Mouse (Mus musculus) kidney, adult 2 months (tissue): ENCODE data around the gene Pcsk5. TPM values are rescaled to one million over a fixed set of nuclear protein-coding genes. Genes with fewer than 3 reads are reported as not detected.

Experiments used
- DNase-seq: peaks from one replicate; pipeline ENCODE4 v3.0.0; 2021
- H3K27ac ChIP-seq: fragments of 200-500 bp; 2 replicates; pipeline ENCODE4 v1.5.1; 2012; ENCODE audit warnings: low read depth, low read length, control low read depth, inconsistent platforms; ENCODE audit not compliant: insufficient read depth
- H3K27me3 ChIP-seq: fragments of 200-500 bp; replicated peaks from 2 replicates; pipeline ENCODE4 v1.6.1; 2012; ENCODE audit warnings: mild to moderate bottlenecking, moderate library complexity, low read length, inconsistent platforms; ENCODE audit not compliant: control insufficient read depth, insufficient read depth
- H3K36me3 ChIP-seq: fragments of 200-500 bp; 2 replicates; pipeline ENCODE4 v1.6.1; 2012; ENCODE audit warnings: mild to moderate bottlenecking, moderate library complexity, low read length, inconsistent platforms; ENCODE audit not compliant: control insufficient read depth, insufficient read depth
- H3K4me1 ChIP-seq: fragments of 200-500 bp; 2 replicates; pipeline ENCODE4 v1.6.1; 2011; ENCODE audit warnings: low read length; ENCODE audit not compliant: control insufficient read depth, insufficient read depth
- H3K4me3 ChIP-seq: fragments of 200-500 bp; 2 replicates; pipeline ENCODE4 v1.5.1; 2011; ENCODE audit warnings: mild to moderate bottlenecking, low read depth, low read length, control low read depth; ENCODE audit not compliant: insufficient read depth
- CTCF ChIP-seq: fragments of 200-500 bp; conservative IDR thresholded peaks from 2 replicates; pipeline ENCODE4 v1.5.1; 2011; ENCODE audit warnings: low read depth, mild to moderate bottlenecking, control low read depth, low read length, moderate library complexity, mixed read lengths; ENCODE audit not compliant: insufficient read depth, insufficient read length
- POLR2A ChIP-seq: fragments of 200-500 bp; IDR thresholded peaks from one replicate; pipeline ENCODE4 v1.6.1; 2011; ENCODE audit warnings: low read depth, low read length, control low read depth
- WGBS: fragments of 180-500 bp; shearing (Covaris S2); methylation state at CpG from one replicate; pipeline ENCODE4 v1.1.7; 2018; 5-methylcytosine and 5-hydroxymethylcytosine counted together
- polyA plus RNA-seq: library from polyadenylated mRNA; depleted of rRNA; stranded (reverse); fragments of >200 nt; gene quantifications from 2 replicates; pipeline ENCODE4 v1.2.3, GENCODE M21; 2012

The Pcsk5 gene
- polyA plus RNA-seq, 1 experiment = 9.4 TPM

- Histone ChIP-seq H3K27ac (no peak overlapping the region), H3K4me3 (no peak overlapping the region), H3K36me3 (no peaks in the 10 kb centered on the region), H3K27me3 (no peaks in the 10 kb centered on the region), H3K4me1 (no peaks in the 10 kb centered on the region)
- WGBS = 42% methylated on average over 4 of the region's 4 CpGs
- no peak for DNase-seq
- TF ChIP-seq CTCF (no peak), POLR2A (no peak)
Measured at GRCm38 (mm10) chr19:17412915-17413459, 424.4 kb downstream of the Pcsk5 start.

- Histone ChIP-seq H3K4me3 (no peak overlapping the region), H3K27me3 (no peaks in the 10 kb centered on the region), H3K27ac (no peak overlapping the region), H3K4me1 (no peaks in the 10 kb centered on the region), H3K36me3 (no peaks in the 10 kb centered on the region)
- TF ChIP-seq POLR2A (no peak), CTCF (no peak)
- DNase-seq = no peak
- 64% methylated on average over 5 of the region's 5 CpGs for WGBS
Measured at GRCm38 (mm10) chr19:17410465-17411065, 426.9 kb downstream of the Pcsk5 start.

GRCm38 (mm10) chr19:17409351-17409750, 428.1 kb downstream of the Pcsk5 start:
- DNase-seq = no peak
- H3K4me1 ChIP-seq = no peaks in the 10 kb centered on the region
- no peak overlapping the region for H3K4me3 ChIP-seq
- H3K36me3 ChIP-seq = no peaks in the 10 kb centered on the region
- no peak for TF ChIP-seq POLR2A
- no peak for TF ChIP-seq CTCF
- no peaks in the 10 kb centered on the region for H3K27me3 ChIP-seq
- WGBS = 72% methylated on average over 3 of the region's 3 CpGs
- no peak overlapping the region for H3K27ac ChIP-seq

- Histone ChIP-seq H3K27ac (no peak overlapping the region), H3K4me3 (no peak overlapping the region), H3K36me3 (no peaks in the 10 kb centered on the region), H3K4me1 (no peaks in the 10 kb centered on the region), H3K27me3 (no peaks in the 10 kb centered on the region)
- DNase-seq = no peak
- TF ChIP-seq CTCF = no peak
- TF ChIP-seq POLR2A = no peak
Measured at GRCm38 (mm10) chr19:17408591-17408990, 428.8 kb downstream of the Pcsk5 start.

GRCm38 (mm10) chr19:17406823-17407222, 430.6 kb downstream of the Pcsk5 start:
- Histone ChIP-seq H3K4me1 (no peaks in the 10 kb centered on the region), H3K27ac (no peak overlapping the region), H3K36me3 (no peaks in the 10 kb centered on the region), H3K27me3 (no peaks in the 10 kb centered on the region), H3K4me3 (no peak overlapping the region)
- TF ChIP-seq CTCF (no peak), POLR2A (no peak)
- no peak for DNase-seq
- 93% methylated on average over 5 of the region's 5 CpGs for WGBS

- no peak for DNase-seq
- H3K36me3 ChIP-seq = peaks cover 4% of the 10 kb centered on the region; the same call in 1 of the 2 replicates
- no peaks in the 10 kb centered on the region for H3K27me3 ChIP-seq
- 89% methylated on average over 4 of the region's 4 CpGs for WGBS
- no peak overlapping the region for H3K4me3 ChIP-seq
- TF ChIP-seq CTCF (no peak), POLR2A (no peak)
- no peak overlapping the region for H3K27ac ChIP-seq
- H3K4me1 ChIP-seq = no peaks in the 10 kb centered on the region
Measured at GRCm38 (mm10) chr19:17403175-17403574, 434.3 kb downstream of the Pcsk5 start.

GRCm38 (mm10) chr19:17400571-17400970, 436.9 kb downstream of the Pcsk5 start:
- Histone ChIP-seq H3K4me1 (no peaks in the 10 kb centered on the region), H3K4me3 (no peak overlapping the region), H3K27ac (no peak overlapping the region), H3K36me3 (peaks cover 4% of the 10 kb centered on the region; the same call in 1 of the 2 replicates), H3K27me3 (no peaks in the 10 kb centered on the region)
- TF ChIP-seq POLR2A (no peak), CTCF (no peak)
- 27% methylated on average over 4 of the region's 4 CpGs for WGBS
- DNase-seq = peak; percentile 25
